Mouse (Mus musculus) liver, adult 2 months (tissue): ENCODE measurements around the gene Use1.

Experiments used
- CTCF ChIP-seq: fragments of 200-500 bp; IDR thresholded peaks from 2 replicates; pipeline ENCODE4 v1.5.1; 2011; ENCODE audit warnings: low read depth, low read length, control low read depth
- POLR2A ChIP-seq: fragments of 200-500 bp; IDR thresholded peaks from 2 replicates; pipeline ENCODE4 v1.6.1; 2011; ENCODE audit warnings: low read length, control low read depth; ENCODE audit not compliant: insufficient read depth; ENCODE audit errors: extremely low read depth

- TF ChIP-seq CTCF (no peak), POLR2A (no peak)
Measured at GRCm38 (mm10) chr8:71408231-71408630, 41.6 kb downstream of the Use1 start.
